Mouse (Mus musculus) intestine, embryonic 16.5 days (tissue): ENCODE measurements around the gene Ado. TPM values are rescaled to one million over a fixed set of nuclear protein-coding genes. Genes with fewer than 3 reads are reported as not detected.

ENCODE experiments used
- ATAC-seq: fragments of 200-750 bp; cut with Nextera tagmentation; 2 replicates; pipeline ENCODE4 v1.8.0; 2017; ENCODE audit warnings: moderate TSS enrichment, moderate library complexity
- H3K27ac ChIP-seq: fragments of 300-500 bp; sonication (generic); 2 replicates; pipeline ENCODE4 v1.5.1; 2014; ENCODE audit warnings: mild to moderate bottlenecking, low read length
- H3K27me3 ChIP-seq: fragments of 300-500 bp; sonication (generic); replicated peaks from 2 replicates; pipeline ENCODE4 v1.6.1; 2014; ENCODE audit warnings: low read length, control low read depth, mixed read lengths; ENCODE audit not compliant: control insufficient read depth, insufficient read depth
- H3K36me3 ChIP-seq: fragments of 300-500 bp; sonication (generic); 2 replicates; pipeline ENCODE4 v1.6.1; 2014; ENCODE audit warnings: low read length, control low read depth; ENCODE audit not compliant: control insufficient read depth, insufficient read depth
- H3K4me1 ChIP-seq: fragments of 300-500 bp; sonication (generic); 2 replicates; pipeline ENCODE4 v1.6.1; 2014; ENCODE audit warnings: low read length, control low read depth, mixed read lengths; ENCODE audit not compliant: control insufficient read depth, insufficient read depth
- H3K4me2 ChIP-seq: fragments of 300-500 bp; sonication (generic); 2 replicates; pipeline ENCODE4 v1.6.1; 2014; ENCODE audit warnings: low read depth, low read length, control low read depth
- H3K4me3 ChIP-seq: fragments of 300-500 bp; sonication (generic); 2 replicates; pipeline ENCODE4 v1.5.1; 2014; ENCODE audit warnings: mild to moderate bottlenecking, low read length
- H3K9ac ChIP-seq: fragments of 300-500 bp; sonication (generic); 2 replicates; pipeline ENCODE4 v1.6.1; 2014; ENCODE audit warnings: low read depth, low read length
- H3K9me3 ChIP-seq: fragments of 300-500 bp; sonication (generic); 2 replicates; pipeline ENCODE4 v1.6.1; 2016; ENCODE audit warnings: low read length, control low read depth; ENCODE audit not compliant: control insufficient read depth
- WGBS: fragments of 180-500 bp; shearing (Covaris S2); extraction: QIAGEN DNeasy Blood & Tissue Kit; methylation state at CpG from one replicate; pipeline ENCODE4 v1.1.7; 2014; 5-methylcytosine and 5-hydroxymethylcytosine counted together
- polyA plus RNA-seq: library from polyadenylated mRNA; unstranded; fragments of >200 nt; fragmentation: Nextera tagmentation; extraction: Ambion mirVana; gene quantifications from 2 replicates; pipeline ENCODE4 v1.2.1, GENCODE M21; 2015

Ado gene
- 43.2 and 43.5 TPM in 2 replicates for polyA plus RNA-seq

- Histone ChIP-seq H3K4me1 (peaks cover 26% of the 10 kb centered on the region), H3K27me3 (no peaks in the 10 kb centered on the region), H3K36me3 (no peaks in the 10 kb centered on the region), H3K4me2 (peak within 1 kb of the TSS; percentile 95), H3K9ac (peak within 1 kb of the TSS; percentile 91), H3K27ac (peak within 1 kb of the TSS; percentile 93), H3K4me3 (peak within 1 kb of the TSS; percentile 95), H3K9me3 (no peaks in the 10 kb centered on the region)
- under 1% methylated on average over 76 of the region's 79 CpGs for WGBS
- peak; percentile 96 for ATAC-seq
Measured at GRCm38 (mm10) chr10:67548877-67549731, at the start of gene Ado. TSS of gene Ado (minus strand) at chr10:67548955.

- Histone ChIP-seq H3K9me3 (no peaks in the 10 kb centered on the region), H3K9ac (no peak overlapping the region), H3K27ac (no peak overlapping the region), H3K27me3 (no peaks in the 10 kb centered on the region), H3K4me2 (no peak overlapping the region), H3K36me3 (no peaks in the 10 kb centered on the region), H3K4me3 (no peak overlapping the region), H3K4me1 (no peaks in the 10 kb centered on the region)
- ATAC-seq = no peak
- WGBS = 85% methylated on average over 3 of the region's 3 CpGs
Measured at GRCm38 (mm10) chr10:67595278-67595677, 46.5 kb upstream of the Ado start.

DNA sequence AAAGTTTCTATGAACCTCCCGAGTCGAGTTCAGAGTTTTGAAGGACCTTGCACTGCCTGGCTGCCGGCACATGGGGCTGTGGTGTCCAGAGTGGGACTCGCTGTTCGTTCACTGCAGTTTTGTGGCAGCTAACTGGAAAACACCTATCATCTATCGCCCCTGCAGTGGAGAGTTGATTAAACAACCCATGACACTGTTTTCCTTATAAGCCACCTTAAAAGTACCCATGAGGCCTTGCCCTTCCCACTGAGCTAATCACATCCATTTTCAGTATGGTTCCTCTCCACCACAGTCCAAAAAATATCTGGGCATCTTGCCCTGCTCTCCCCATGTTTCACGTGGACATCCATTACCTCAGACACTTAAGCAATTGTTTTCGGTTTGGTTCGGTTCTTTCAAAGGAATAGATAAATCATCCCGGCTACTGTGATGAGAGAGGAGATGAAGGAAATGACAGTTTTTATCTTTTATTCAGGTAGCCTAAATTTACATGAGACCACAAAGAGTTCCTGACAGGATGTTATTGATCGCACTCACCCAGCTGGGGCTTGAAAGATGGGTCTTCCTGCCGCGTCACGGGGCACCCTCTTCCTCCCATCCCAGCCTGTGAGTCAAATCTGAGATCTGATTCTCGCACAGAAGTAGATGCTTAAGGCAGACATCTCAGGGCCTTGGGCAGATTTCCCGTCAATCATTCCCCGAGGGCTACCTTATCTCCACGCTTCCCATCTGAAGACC is 37.3 kb upstream of the Ado start:
- H3K4me2 ChIP-seq = no peak overlapping the region
- no peak overlapping the region for H3K9ac ChIP-seq
- no peaks in the 10 kb centered on the region for H3K27me3 ChIP-seq
- H3K9me3 ChIP-seq = no peaks in the 10 kb centered on the region
- H3K36me3 ChIP-seq = no peaks in the 10 kb centered on the region
- no peak for ATAC-seq
- H3K4me1 ChIP-seq = 0 out of 2 replicates have a peak, but pooled peaks cover 3% of the 10 kb centered on the region
- no peak overlapping the region for H3K4me3 ChIP-seq
- 84% methylated on average over 18 of the region's 18 CpGs for WGBS
- H3K27ac ChIP-seq = no peak overlapping the region

GRCm38 (mm10) chr10:67581698-67582285 is 33.0 kb upstream of the Ado start:
- no peak for ATAC-seq
- Histone ChIP-seq H3K9me3 (no peaks in the 10 kb centered on the region), H3K27me3 (no peaks in the 10 kb centered on the region), H3K4me2 (no peak overlapping the region), H3K36me3 (no peaks in the 10 kb centered on the region), H3K4me1 (0 out of 2 replicates have a peak, but pooled peaks cover 3% of the 10 kb centered on the region), H3K27ac (no peak overlapping the region), H3K9ac (no peak overlapping the region), H3K4me3 (no peak overlapping the region)
- WGBS = 75% methylated on average over 12 of the region's 12 CpGs

- no peaks in the 10 kb centered on the region for H3K36me3 ChIP-seq
- no peak overlapping the region for H3K27ac ChIP-seq
- no peak overlapping the region for H3K4me2 ChIP-seq
- H3K4me1 ChIP-seq = 0 out of 2 replicates have a peak, but pooled peaks cover 1% of the 10 kb centered on the region
- H3K4me3 ChIP-seq = no peak overlapping the region
- no peaks in the 10 kb centered on the region for H3K9me3 ChIP-seq
- no peak for ATAC-seq
- no peak overlapping the region for H3K9ac ChIP-seq
- H3K27me3 ChIP-seq = no peaks in the 10 kb centered on the region
- WGBS = 95% methylated on average over 4 of the region's 4 CpGs
Measured at GRCm38 (mm10) chr10:67579830-67580229, 31.1 kb upstream of the Ado start.

DNA sequence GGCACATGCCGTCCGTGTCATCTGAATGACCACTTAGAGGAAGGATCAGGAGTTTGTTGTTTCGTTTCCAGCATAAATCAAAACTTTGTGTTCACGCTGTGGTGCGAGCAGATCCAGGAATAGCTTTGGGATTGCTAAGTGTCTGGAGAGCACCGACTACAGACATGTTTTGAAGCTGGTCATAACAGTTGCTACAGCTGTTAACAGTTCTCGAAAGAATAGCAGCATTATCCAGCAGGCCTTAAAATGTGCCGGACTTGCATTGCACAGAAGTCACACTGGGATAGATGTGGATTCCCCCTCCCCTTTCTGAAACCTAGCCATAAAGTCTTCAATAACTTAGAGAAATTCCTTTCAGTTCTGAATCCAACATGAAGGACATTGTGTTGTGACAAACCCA is 24.6 kb upstream of the Ado start:
- Histone ChIP-seq H3K9me3 (no peaks in the 10 kb centered on the region), H3K4me2 (no peak overlapping the region), H3K27ac (no peak overlapping the region), H3K4me3 (no peak overlapping the region), H3K36me3 (no peaks in the 10 kb centered on the region), H3K4me1 (0 out of 2 replicates have a peak, but pooled peaks cover 3% of the 10 kb centered on the region), H3K9ac (no peak overlapping the region), H3K27me3 (no peaks in the 10 kb centered on the region)
- no peak for ATAC-seq
- WGBS = 54% methylated on average over 8 of the region's 8 CpGs

DNA sequence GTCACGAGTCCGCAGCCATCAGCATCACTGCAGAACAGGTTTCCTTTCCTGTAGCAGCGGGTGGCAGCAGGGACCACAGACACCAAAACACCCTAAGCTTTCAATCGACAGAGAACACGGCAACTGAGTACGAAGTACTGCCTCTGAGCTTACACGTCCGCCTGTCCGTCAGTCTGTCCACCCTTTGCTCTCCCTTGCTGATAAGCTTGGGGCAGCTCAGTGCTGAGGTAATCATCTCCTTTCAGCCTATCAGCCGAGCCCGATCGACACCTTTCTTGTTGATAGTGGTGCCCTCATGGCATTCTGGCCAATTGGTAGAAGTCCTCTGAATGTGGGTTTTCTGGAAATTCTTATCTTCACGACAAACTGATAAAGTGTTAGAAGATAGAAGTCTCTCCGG is 22.7 kb upstream of the Ado start:
- WGBS = 82% methylated on average over 14 of the region's 14 CpGs
- H3K4me3 ChIP-seq = no peak overlapping the region
- H3K27me3 ChIP-seq = no peaks in the 10 kb centered on the region
- no peak overlapping the region for H3K4me2 ChIP-seq
- no peaks in the 10 kb centered on the region for H3K9me3 ChIP-seq
- H3K4me1 ChIP-seq = 0 out of 2 replicates have a peak, but pooled peaks cover 3% of the 10 kb centered on the region
- no peaks in the 10 kb centered on the region for H3K36me3 ChIP-seq
- H3K27ac ChIP-seq = no peak overlapping the region
- H3K9ac ChIP-seq = no peak overlapping the region
- no peak for ATAC-seq

DNA sequence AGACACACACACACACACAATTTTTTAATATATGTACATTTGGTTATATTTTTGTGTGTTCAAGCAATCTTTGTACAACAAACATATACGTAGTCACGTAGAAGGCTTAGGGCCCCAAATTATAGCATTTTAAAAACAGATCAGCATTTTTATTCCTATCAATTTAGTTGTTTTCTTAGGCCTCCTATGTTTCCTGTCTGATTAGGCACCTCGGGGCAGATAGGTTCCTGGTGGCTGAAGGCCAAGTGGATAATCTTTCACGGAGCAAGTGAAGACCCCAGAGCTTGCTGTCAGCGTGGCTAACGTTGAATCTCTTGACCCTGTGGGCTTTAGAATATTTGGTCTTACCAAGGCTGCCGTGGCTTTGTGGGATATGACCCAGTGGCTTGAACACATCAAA is 20.8 kb upstream of the Ado start:
- Histone ChIP-seq H3K27me3 (no peaks in the 10 kb centered on the region), H3K9ac (no peak overlapping the region), H3K4me3 (no peak overlapping the region), H3K4me1 (0 out of 2 replicates have a peak, but pooled peaks cover 3% of the 10 kb centered on the region), H3K36me3 (no peaks in the 10 kb centered on the region), H3K27ac (no peak overlapping the region), H3K9me3 (no peaks in the 10 kb centered on the region), H3K4me2 (no peak overlapping the region)
- ATAC-seq = no peak
- 81% methylated on average over 7 of the region's 7 CpGs for WGBS

DNA sequence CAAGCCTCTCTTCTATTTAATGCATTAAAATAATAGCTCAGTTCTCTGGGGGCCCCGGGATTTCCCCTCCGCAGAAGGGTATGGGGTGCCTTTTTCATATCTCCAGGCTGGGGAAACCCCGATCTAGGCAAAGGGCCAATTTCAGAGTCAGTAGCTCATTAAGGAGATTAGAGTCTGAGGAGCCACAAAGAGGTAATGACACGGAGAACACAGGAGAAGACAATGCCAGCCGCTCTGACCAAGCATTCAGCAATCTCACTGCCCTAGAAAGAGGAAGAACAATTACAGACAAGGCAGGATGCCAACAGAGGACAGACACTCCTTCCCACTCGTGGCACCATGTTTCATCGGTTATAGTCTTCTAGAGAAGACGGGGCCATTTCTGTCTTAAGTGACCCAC is 17.3 kb upstream of the Ado start:
- no peak for ATAC-seq
- WGBS = 77% methylated on average over 8 of the region's 8 CpGs
- Histone ChIP-seq H3K9me3 (no peaks in the 10 kb centered on the region), H3K27me3 (no peaks in the 10 kb centered on the region), H3K27ac (no peak overlapping the region), H3K9ac (no peak overlapping the region), H3K36me3 (no peaks in the 10 kb centered on the region), H3K4me1 (no peaks in the 10 kb centered on the region), H3K4me3 (no peak overlapping the region), H3K4me2 (no peak overlapping the region)
